Mouse (Mus musculus) liver, adult 2 months (tissue): ENCODE results near the gene Lats1. TPM values are rescaled to one million over a fixed set of nuclear protein-coding genes. Genes with fewer than 3 reads are reported as not detected.

Source experiments
- DNase-seq: peaks from one replicate; pipeline ENCODE4 v3.0.0-alpha.2; 2011; ENCODE audit warnings: low read depth, low spot score; ENCODE audit errors: extremely low read depth
- H3K27ac ChIP-seq: fragments of 200-500 bp; replicated peaks from 2 replicates; pipeline ENCODE4 v1.5.1; 2012; ENCODE audit warnings: low read depth, mild to moderate bottlenecking, control low read depth, inconsistent platforms, low read length; ENCODE audit not compliant: insufficient read depth
- H3K27me3 ChIP-seq: fragments of 200-500 bp; 2 replicates; pipeline ENCODE4 v1.6.1; 2012; ENCODE audit warnings: mild to moderate bottlenecking, moderate library complexity, low read length, inconsistent platforms; ENCODE audit not compliant: control insufficient read depth, insufficient read depth
- H3K36me3 ChIP-seq: fragments of 200-500 bp; 2 replicates; pipeline ENCODE4 v1.6.1; 2012; ENCODE audit warnings: low read length, inconsistent platforms; ENCODE audit not compliant: control insufficient read depth, insufficient read depth
- H3K4me1 ChIP-seq: fragments of 200-500 bp; 2 replicates; pipeline ENCODE4 v1.6.1; 2011; ENCODE audit warnings: low read length; ENCODE audit not compliant: control insufficient read depth, insufficient read depth
- H3K4me3 ChIP-seq: fragments of 200-500 bp; 2 replicates; pipeline ENCODE4 v1.5.1; 2011; ENCODE audit warnings: low read depth, mild to moderate bottlenecking, control low read depth, low read length, moderate library complexity; ENCODE audit not compliant: insufficient read depth
- H3K79me2 ChIP-seq: fragments of 200-500 bp; 2 replicates; pipeline ENCODE4 v1.6.1; 2012; ENCODE audit warnings: inconsistent platforms, mild to moderate bottlenecking, low read length, moderate library complexity; ENCODE audit not compliant: control insufficient read depth, insufficient read depth
- H3K9ac ChIP-seq: fragments of 200-500 bp; 2 replicates; pipeline ENCODE4 v1.6.1; 2012; ENCODE audit warnings: low read depth, mild to moderate bottlenecking, control low read depth, inconsistent platforms, low read length
- CTCF ChIP-seq: fragments of 200-500 bp; IDR thresholded peaks from 2 replicates; pipeline ENCODE4 v1.5.1; 2011; ENCODE audit warnings: low read depth, low read length, control low read depth
- POLR2A ChIP-seq: fragments of 200-500 bp; IDR thresholded peaks from 2 replicates; pipeline ENCODE4 v1.6.1; 2011; ENCODE audit warnings: low read length, control low read depth; ENCODE audit not compliant: insufficient read depth; ENCODE audit errors: extremely low read depth
- WGBS: fragments of 180-500 bp; shearing (Covaris S2); methylation state at CpG from one replicate; pipeline ENCODE4 v1.1.7; 2018; 5-methylcytosine and 5-hydroxymethylcytosine counted together
- polyA plus RNA-seq: library from polyadenylated mRNA; depleted of rRNA; stranded (reverse); fragments of >200 nt; gene quantifications from 2 replicates; pipeline ENCODE4 v1.2.3, GENCODE M21; 2012; rRNA removed
- total RNA-seq: library from RNA; depleted of rRNA; stranded (reverse); fragments of >200 nt; gene quantifications from 2 replicates; pipeline ENCODE4 v1.2.3, GENCODE M21; 2014; rRNA removed

Lats1 gene
- total and polyA plus RNA-seq, 2 experiments, result 6.9 to 9.9 TPM

DNA sequence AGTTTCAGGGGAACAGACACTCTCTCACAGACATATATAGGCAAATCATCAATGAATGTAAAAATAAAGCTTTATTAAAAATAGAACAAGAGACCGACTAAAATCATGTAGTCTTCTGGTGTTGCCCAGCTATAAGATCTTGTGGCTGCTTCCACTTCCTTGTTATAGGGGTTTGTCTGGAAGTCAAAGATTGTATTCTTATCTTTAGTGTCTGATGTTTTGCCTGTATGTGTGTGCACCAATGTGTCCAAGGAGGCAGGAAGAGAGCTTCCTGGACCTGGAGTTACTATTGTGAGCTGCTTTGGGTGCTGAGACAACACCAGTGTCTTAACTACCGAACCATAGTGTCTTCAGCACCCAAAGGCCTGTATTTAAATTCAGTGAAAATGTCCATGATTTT, 76.5 kb downstream of the Lats1 start:
- Histone ChIP-seq H3K79me2 (no peaks in the 10 kb centered on the region), H3K9ac (no peak overlapping the region), H3K36me3 (peaks cover 43% of the 10 kb centered on the region), H3K4me1 (no peaks in the 10 kb centered on the region), H3K27me3 (no peaks in the 10 kb centered on the region), H3K4me3 (no peak overlapping the region), H3K27ac (no peak overlapping the region)
- 77% methylated on average over 2 of the region's 2 CpGs for WGBS
- TF ChIP-seq CTCF (no peak), POLR2A (no peak)
- DNase-seq, result no peak

Other genes with a start within 250 kb of the Lats1 start
- 1.6 and 2.2 TPM in 2 replicates for gene Ulbp1, start 207.6 kb upstream of the Lats1 start, total RNA-seq
- gene Ulbp1, start 207.6 kb upstream of the Lats1 start, polyA plus RNA-seq, result 0.09 and 0.12 TPM in 2 replicates
- gene Lrp11, start 91.4 kb upstream of the Lats1 start, total RNA-seq, result 1.4 and 3.0 TPM in 2 replicates
- gene Lrp11, start 91.4 kb upstream of the Lats1 start, polyA plus RNA-seq, result 1.2 and 2.0 TPM in 2 replicates
- 4.4 and 7.2 TPM in 2 replicates for gene Nup43, start 13.7 kb upstream of the Lats1 start, total RNA-seq
- gene Nup43, start 13.7 kb upstream of the Lats1 start, polyA plus RNA-seq, result 2.6 and 3.6 TPM in 2 replicates
- gene Pcmt1, start 78 bp upstream of the Lats1 start, total RNA-seq, result 30.2 and 33.1 TPM in 2 replicates
- gene Pcmt1, start 78 bp upstream of the Lats1 start, polyA plus RNA-seq, result 21.8 and 23.6 TPM in 2 replicates
- gene Katna1, start 44.8 kb downstream of the Lats1 start, total RNA-seq, result 16.0 and 18.9 TPM in 2 replicates
- 1.7 and 2.4 TPM in 2 replicates for gene Katna1, start 44.8 kb downstream of the Lats1 start, polyA plus RNA-seq
- 34.4 and 64.2 TPM in 2 replicates for gene Ginm1, start 111.6 kb downstream of the Lats1 start, total RNA-seq
- 13.6 TPM in 2 replicates for gene Ginm1, start 111.6 kb downstream of the Lats1 start, polyA plus RNA-seq
- 9.1 and 12.1 TPM in 2 replicates for gene Ppil4, start 111.7 kb downstream of the Lats1 start, total RNA-seq
- 2.4 and 2.8 TPM in 2 replicates for gene Ppil4, start 111.7 kb downstream of the Lats1 start, polyA plus RNA-seq
- 2.2 and 2.6 TPM in 2 replicates for gene Zc3h12d, start 151.3 kb downstream of the Lats1 start, total RNA-seq
- gene Zc3h12d, start 151.3 kb downstream of the Lats1 start, polyA plus RNA-seq, result 1.6 TPM in 2 replicates